Mouse (Mus musculus) small intestine, adult 2 months (tissue): ENCODE measurements around the gene Rxfp4.

Experiments used
- CTCF ChIP-seq: fragments of 200-500 bp; IDR thresholded peaks from 2 replicates; pipeline ENCODE4 v1.5.1; 2012; ENCODE audit warnings: low read depth, mild to moderate bottlenecking, control low read depth, inconsistent platforms, low read length, moderate library complexity, mixed read lengths; ENCODE audit not compliant: insufficient replicate concordance, insufficient read length; ENCODE audit errors: extremely low read depth
- POLR2A ChIP-seq: fragments of 200-500 bp; IDR thresholded peaks from 2 replicates; pipeline ENCODE4 v1.6.1; 2012; ENCODE audit warnings: low read depth, mild to moderate bottlenecking, control low read depth, inconsistent platforms, low read length, moderate library complexity

GRCm38 (mm10) chr3:88633056-88633455 lies 19.9 kb downstream of the Rxfp4 start:
- TF ChIP-seq POLR2A (no peak), CTCF (no peak)
